Mouse (Mus musculus) kidney, adult 2 months (tissue): ENCODE measurements at regions not wholly inside any gene's neighbourhood (a gene's known extent, or its start where the extent isn't known, plus 50 kb on each side); places are given as distances from the start of the nearest gene placed in this dataset.

Experiments
- DNase-seq: peaks from one replicate; pipeline ENCODE4 v3.0.0; 2021
- H3K27ac ChIP-seq: fragments of 200-500 bp; 2 replicates; pipeline ENCODE4 v1.5.1; 2012; ENCODE audit warnings: low read depth, low read length, control low read depth, inconsistent platforms; ENCODE audit not compliant: insufficient read depth
- H3K27me3 ChIP-seq: fragments of 200-500 bp; replicated peaks from 2 replicates; pipeline ENCODE4 v1.6.1; 2012; ENCODE audit warnings: mild to moderate bottlenecking, moderate library complexity, low read length, inconsistent platforms; ENCODE audit not compliant: control insufficient read depth, insufficient read depth
- H3K36me3 ChIP-seq: fragments of 200-500 bp; 2 replicates; pipeline ENCODE4 v1.6.1; 2012; ENCODE audit warnings: mild to moderate bottlenecking, moderate library complexity, low read length, inconsistent platforms; ENCODE audit not compliant: control insufficient read depth, insufficient read depth
- H3K4me1 ChIP-seq: fragments of 200-500 bp; 2 replicates; pipeline ENCODE4 v1.6.1; 2011; ENCODE audit warnings: low read length; ENCODE audit not compliant: control insufficient read depth, insufficient read depth
- H3K4me3 ChIP-seq: fragments of 200-500 bp; 2 replicates; pipeline ENCODE4 v1.5.1; 2011; ENCODE audit warnings: mild to moderate bottlenecking, low read depth, low read length, control low read depth; ENCODE audit not compliant: insufficient read depth
- CTCF ChIP-seq: fragments of 200-500 bp; conservative IDR thresholded peaks from 2 replicates; pipeline ENCODE4 v1.5.1; 2011; ENCODE audit warnings: low read depth, mild to moderate bottlenecking, control low read depth, low read length, moderate library complexity, mixed read lengths; ENCODE audit not compliant: insufficient read depth, insufficient read length
- POLR2A ChIP-seq: fragments of 200-500 bp; IDR thresholded peaks from one replicate; pipeline ENCODE4 v1.6.1; 2011; ENCODE audit warnings: low read depth, low read length, control low read depth
- WGBS: fragments of 180-500 bp; shearing (Covaris S2); methylation state at CpG from one replicate; pipeline ENCODE4 v1.1.7; 2018; 5-methylcytosine and 5-hydroxymethylcytosine counted together

- Histone ChIP-seq H3K27me3 (no peaks in the 10 kb centered on the region), H3K4me1 (no peaks in the 10 kb centered on the region), H3K4me3 (no peak overlapping the region), H3K27ac (no peak overlapping the region), H3K36me3 (no peaks in the 10 kb centered on the region)
- TF ChIP-seq POLR2A (no peak), CTCF (no peak)
- 82% methylated on average over 1 of the region's 1 CpGs for WGBS
- DNase-seq, result no peak
These were observed 818.0 kb downstream of the Trim52 start for GRCm38 (mm10) chr14:106924026-106924425.

- Histone ChIP-seq H3K4me1 (no peaks in the 10 kb centered on the region), H3K27ac (no peak overlapping the region), H3K27me3 (no peaks in the 10 kb centered on the region), H3K36me3 (no peaks in the 10 kb centered on the region), H3K4me3 (no peak overlapping the region)
- TF ChIP-seq POLR2A (no peak), CTCF (no peak)
- DNase-seq, result no peak
- 61% methylated on average over 3 of the region's 3 CpGs for WGBS
These were observed 818.4 kb downstream of the Trim52 start for GRCm38 (mm10) chr14:106924443-106924842.

GRCm38 (mm10) chr14:106945261-106945660 lies 839.3 kb downstream of the Trim52 start:
- Histone ChIP-seq H3K27ac (no peak overlapping the region), H3K4me3 (no peak overlapping the region), H3K27me3 (no peaks in the 10 kb centered on the region), H3K36me3 (no peaks in the 10 kb centered on the region), H3K4me1 (no peaks in the 10 kb centered on the region)
- DNase-seq, result no peak
- TF ChIP-seq CTCF (no peak), POLR2A (no peak)
- 57% methylated on average over 1 of the region's 1 CpGs for WGBS

- Histone ChIP-seq H3K36me3 (no peaks in the 10 kb centered on the region), H3K27me3 (no peaks in the 10 kb centered on the region), H3K27ac (no peak overlapping the region), H3K4me3 (no peak overlapping the region), H3K4me1 (no peaks in the 10 kb centered on the region)
- TF ChIP-seq CTCF, result no peak
- TF ChIP-seq POLR2A, result no peak
- DNase-seq, result no peak
- WGBS, result 80% methylated on average over 1 of the region's 1 CpGs
These were observed 872.0 kb downstream of the Trim52 start for GRCm38 (mm10) chr14:106977958-106978357.

GRCm38 (mm10) chr14:106980752-106981151 lies 874.8 kb downstream of the Trim52 start:
- no peak for DNase-seq
- Histone ChIP-seq H3K4me1 (no peaks in the 10 kb centered on the region), H3K4me3 (no peak overlapping the region), H3K27ac (no peak overlapping the region), H3K36me3 (no peaks in the 10 kb centered on the region), H3K27me3 (no peaks in the 10 kb centered on the region)
- TF ChIP-seq POLR2A (no peak), CTCF (no peak)
- WGBS, result 62% methylated on average over 4 of the region's 4 CpGs

- Histone ChIP-seq H3K4me1 (no peaks in the 10 kb centered on the region), H3K27me3 (no peaks in the 10 kb centered on the region), H3K36me3 (no peaks in the 10 kb centered on the region), H3K4me3 (no peak overlapping the region), H3K27ac (no peak overlapping the region)
- TF ChIP-seq CTCF (no peak), POLR2A (no peak)
- 87% methylated on average over 4 of the region's 4 CpGs for WGBS
- no peak for DNase-seq
These were observed 891.7 kb downstream of the Trim52 start for GRCm38 (mm10) chr14:106997565-106998279.

- Histone ChIP-seq H3K36me3 (no peaks in the 10 kb centered on the region), H3K4me3 (no peak overlapping the region), H3K27me3 (no peaks in the 10 kb centered on the region), H3K4me1 (no peaks in the 10 kb centered on the region), H3K27ac (no peak overlapping the region)
- DNase-seq, result no peak
- WGBS, result 53% methylated on average over 1 of the region's 1 CpGs
- TF ChIP-seq POLR2A, result no peak
- no peak for TF ChIP-seq CTCF
These were observed 899.0 kb downstream of the Trim52 start for GRCm38 (mm10) chr14:107004981-107005380.

- WGBS, result 41% methylated on average over 2 of the region's 2 CpGs
- no peaks in the 10 kb centered on the region for H3K4me1 ChIP-seq
- H3K27me3 ChIP-seq, result no peaks in the 10 kb centered on the region
- no peaks in the 10 kb centered on the region for H3K36me3 ChIP-seq
- H3K4me3 ChIP-seq, result no peak overlapping the region
- TF ChIP-seq CTCF, result no peak
- no peak for TF ChIP-seq POLR2A
- no peak overlapping the region for H3K27ac ChIP-seq
- no peak for DNase-seq
These were observed 903.6 kb downstream of the Trim52 start for GRCm38 (mm10) chr14:107009617-107010016.
